Mouse (Mus musculus): ENCODE data around the gene Gatb. TPM values are rescaled to one million over a fixed set of nuclear protein-coding genes. Genes with fewer than 3 reads are reported as not detected.

Gatb gene
- polyA plus RNA-seq, 1 experiment from 2014 or later, result 22.1 TPM

- no peak for ATAC-seq (ENCODE audit: low read depth)
- H3K4me2 ChIP-seq (ENCODE audit: low read depth, low read length), result no peak overlapping the region
- WGBS, result 78% methylated on average over 4 of the region's 4 CpGs
Measured at GRCm38 (mm10) chr3:85698496-85698895, 124.6 kb downstream of the Gatb start.

GRCm38 (mm10) chr3:85703141-85703882, 129.4 kb downstream of the Gatb start:
- 32% methylated on average over 6 of the region's 6 CpGs for WGBS
- Histone ChIP-seq H3K36me3 (ENCODE audit: control insufficient read depth, insufficient read depth, low read length) (no peaks in the 10 kb centered on the region), H3K4me1 (replicated peaks; ENCODE audit: control insufficient read depth, insufficient read depth, low read length) (peaks cover 2% of the 10 kb centered on the region; the same call in 1 of the 2 replicates), H3K4me2 (ENCODE audit: low read depth, low read length) (no peak overlapping the region), H3K9ac (ENCODE audit: low read length) (no peak overlapping the region), H3K9me3 (ENCODE audit: control insufficient read depth, low read length) (no peaks in the 10 kb centered on the region), H3K4me3 (ENCODE audit: low read length) (no peak overlapping the region), H3K27me3 (ENCODE audit: control insufficient read depth, insufficient read depth, low read depth, low read length) (no peaks in the 10 kb centered on the region), H3K27ac (ENCODE audit: low read length) (peak overlapping the region; percentile 37)
- peak; percentile 66 for ATAC-seq (ENCODE audit: low read depth)

More at GRCm38 (mm10) chr3:85698496-85698895, 124.6 kb downstream of the Gatb start:
- H3K4me3 ChIP-seq (ENCODE audit: low read length), result no peak overlapping the region
- H3K4me1 ChIP-seq (replicated peaks; ENCODE audit: control insufficient read depth, insufficient read depth, low read length), result peaks cover 2% of the 10 kb centered on the region; the same call in 1 of the 2 replicates
- no peak overlapping the region for H3K27ac ChIP-seq (ENCODE audit: low read length)
- H3K36me3 ChIP-seq (ENCODE audit: control insufficient read depth, insufficient read depth, low read length), result no peaks in the 10 kb centered on the region
- H3K27me3 ChIP-seq (ENCODE audit: control insufficient read depth, insufficient read depth, low read depth, low read length), result no peaks in the 10 kb centered on the region
- no peaks in the 10 kb centered on the region for H3K9me3 ChIP-seq (ENCODE audit: control insufficient read depth, low read length)
- no peak overlapping the region for H3K9ac ChIP-seq (ENCODE audit: low read length)

Other genes with a start within 250 kb of the Gatb start
- 3.4 and 3.5 TPM in 2 replicates for gene Fam160a1, start 243.2 kb downstream of the Gatb start, polyA plus RNA-seq (2015; fragmentation: Nextera tagmentation; extraction: Ambion mirVana)